Mouse (Mus musculus) G1E (cell line): Measurements from ENCODE around the gene Tor4a.

Experiments used
- CTCF ChIP-seq: IDR thresholded peaks from 2 replicates; pipeline ENCODE4 v1.5.1; 2012; ENCODE audit warnings: low read depth, low read length, inconsistent platforms, mixed read lengths
- GATA1 ChIP-seq: IDR thresholded peaks from 2 replicates; pipeline ENCODE4 v1.6.1; 2012; ENCODE audit warnings: borderline replicate concordance, low read length, inconsistent platforms, mixed read lengths

DNA sequence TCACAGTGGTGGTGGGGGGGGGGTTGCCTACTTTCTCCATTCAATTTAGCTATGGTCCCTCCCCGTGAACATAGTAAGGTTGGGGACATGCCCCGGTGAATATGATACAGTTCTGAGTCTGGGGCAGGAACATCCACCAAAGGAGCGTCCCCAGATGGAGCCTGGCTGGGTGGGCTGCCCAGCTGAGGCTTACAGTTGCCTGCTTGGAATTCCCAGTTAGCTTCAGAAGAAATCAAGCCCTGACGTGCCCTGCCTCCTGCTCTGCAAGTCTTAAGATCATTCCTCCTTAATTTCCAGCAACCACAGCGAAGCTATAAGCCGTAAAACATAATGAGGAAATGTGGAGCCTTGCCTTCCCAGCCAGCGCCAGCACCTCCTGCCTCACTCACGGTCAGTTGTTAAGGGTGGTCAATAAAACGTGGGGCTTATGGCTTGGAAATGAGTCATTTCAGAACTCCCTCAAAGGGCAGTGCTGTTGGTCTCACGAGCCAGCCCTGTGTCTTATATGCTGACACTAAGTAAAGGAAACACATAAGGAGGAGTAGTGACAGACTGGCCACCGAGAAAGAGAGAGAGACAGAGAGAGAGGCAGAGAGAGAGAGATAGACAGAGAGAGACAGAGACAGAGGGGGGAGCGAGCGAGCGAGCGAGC is 17.0 kb downstream of the Tor4a start:
- TF ChIP-seq CTCF: no peak
- no peak for TF ChIP-seq GATA1
